Mouse (Mus musculus) MEL (cell line): ENCODE measurements around the gene Ranbp10. TPM values are rescaled to one million over a fixed set of nuclear protein-coding genes. Genes with fewer than 3 reads are reported as not detected.

Experiments
- DNase-seq: peaks from one replicate; pipeline ENCODE4 v3.0.0; 2011; ENCODE audit warnings: low read depth, low spot score
- H3K27ac ChIP-seq: 2 replicates; pipeline ENCODE4 v1.5.1; 2012; ENCODE audit warnings: low read depth, mild to moderate bottlenecking, control low read depth, low read length, moderate library complexity; ENCODE audit not compliant: control insufficient read depth
- H3K27me3 ChIP-seq, 2 experiments: fragments of 150-350 bp in 1 of 2; sonication (generic) in 1 of 2; 2 replicates each; pipeline ENCODE4 v1.6.1; 2012; ENCODE audit warnings: low read length in 2 of 2, mild to moderate bottlenecking in 2 of 2, improper control_type of control experiment in 1 of 2, moderate library complexity in 1 of 2; ENCODE audit not compliant: insufficient read depth in 2 of 2, control insufficient read depth in 1 of 2
- H3K36me3 ChIP-seq, 2 experiments: 2 replicates each; pipeline ENCODE4 v1.6.1; 2012 to 2014; ENCODE audit warnings: low read length in 2 of 2, improper control_type of control experiment in 1 of 2, inconsistent platforms in 1 of 2, mild to moderate bottlenecking in 1 of 2; ENCODE audit not compliant: insufficient read depth in 2 of 2, control insufficient read depth in 1 of 2
- H3K4me1 ChIP-seq, 2 experiments: fragments of 150-350 bp in 1 of 2; sonication (generic) in 1 of 2; 2 replicates each; pipeline ENCODE4 v1.6.1; 2012; ENCODE audit warnings: low read length in 2 of 2, improper control_type of control experiment in 1 of 2, mild to moderate bottlenecking in 1 of 2; ENCODE audit not compliant: insufficient read depth in 2 of 2, control insufficient read depth in 1 of 2
- H3K4me3 ChIP-seq, 2 experiments: fragments of 150-350 bp in 1 of 2; sonication (generic) in 1 of 2; 2 replicates each; pipeline ENCODE4 v1.5.1; 2012; ENCODE audit warnings: low read depth in 2 of 2, low read length in 2 of 2, mild to moderate bottlenecking in 2 of 2, moderate library complexity in 2 of 2, control low read depth in 1 of 2, improper control_type of control experiment in 1 of 2; ENCODE audit not compliant: control insufficient read depth in 1 of 2, insufficient read depth in 1 of 2
- H3K79me2 ChIP-seq: 2 replicates; pipeline ENCODE4 v1.6.1; 2012; ENCODE audit warnings: mild to moderate bottlenecking, low read length, moderate library complexity; ENCODE audit not compliant: control insufficient read depth, poor library complexity, insufficient read depth
- H3K9ac ChIP-seq: 2 replicates; pipeline ENCODE4 v1.6.1; 2012; ENCODE audit warnings: low read depth, mild to moderate bottlenecking, control low read depth, low read length, moderate library complexity; ENCODE audit not compliant: control insufficient read depth, poor library complexity, severe bottlenecking
- H3K9me3 ChIP-seq: fragments of 150-350 bp; sonication (generic); replicated peaks from 2 replicates; pipeline ENCODE4 v1.6.1; 2012; ENCODE audit warnings: mild to moderate bottlenecking, low read length, improper control_type of control experiment, moderate library complexity; ENCODE audit not compliant: insufficient read depth
- CTCF ChIP-seq, 3 experiments: IDR thresholded peaks in 2 of 3; conservative IDR thresholded peaks in 1 of 3; 2 replicates each; pipeline ENCODE4 v1.5.1; 2011 to 2012; ENCODE audit warnings: low read length in 3 of 3, low read depth in 2 of 3, mild to moderate bottlenecking in 2 of 3, improper control_type of control experiment in 1 of 3, inconsistent platforms in 1 of 3, mixed read lengths in 1 of 3, moderate library complexity in 1 of 3; ENCODE audit not compliant: control insufficient read depth in 1 of 3, insufficient read depth in 1 of 3, poor library complexity in 1 of 3, severe bottlenecking in 1 of 3
- E2F4 ChIP-seq: IDR thresholded peaks from 2 replicates; pipeline ENCODE4 v1.6.1; 2011; ENCODE audit warnings: low read depth, low read length, improper control_type of control experiment, borderline replicate concordance
- ELF1 ChIP-seq: IDR thresholded peaks from 2 replicates; pipeline ENCODE4 v1.6.1; 2014; ENCODE audit warnings: low read depth, mild to moderate bottlenecking, inconsistent platforms, low read length, improper control_type of control experiment, moderate library complexity
- EP300 ChIP-seq, 2 experiments: IDR thresholded peaks; 2 replicates each; pipeline ENCODE4 v1.6.1; 2011; ENCODE audit warnings: improper control_type of control experiment in 2 of 2, low read length in 2 of 2, low read depth in 1 of 2, mild to moderate bottlenecking in 1 of 2
- ETS1 ChIP-seq: IDR thresholded peaks from 2 replicates; pipeline ENCODE4 v1.6.1; 2012; ENCODE audit warnings: low read depth, mild to moderate bottlenecking, inconsistent platforms, low read length, improper control_type of control experiment, moderate library complexity
- HCFC1 ChIP-seq: IDR thresholded peaks from 2 replicates; pipeline ENCODE4 v1.6.1; 2012; ENCODE audit warnings: low read depth, mild to moderate bottlenecking, inconsistent platforms, low read length, improper control_type of control experiment, moderate library complexity
- JUND ChIP-seq: IDR thresholded peaks from 2 replicates; pipeline ENCODE4 v1.6.1; 2011; ENCODE audit warnings: low read depth, mild to moderate bottlenecking, improper control_type of control experiment, low read length
- KAT2A ChIP-seq: conservative IDR thresholded peaks from 2 replicates; pipeline ENCODE4 v1.6.1; 2012; ENCODE audit warnings: low read depth, low read length, improper control_type of control experiment, inconsistent platforms
- MAFK ChIP-seq: IDR thresholded peaks from 2 replicates; pipeline ENCODE4 v1.6.1; 2011; ENCODE audit warnings: low read depth, mild to moderate bottlenecking, low read length, improper control_type of control experiment, borderline replicate concordance
- MXI1 ChIP-seq: IDR thresholded peaks from 2 replicates; pipeline ENCODE4 v1.6.1; 2011; ENCODE audit warnings: mild to moderate bottlenecking, low read depth, low read length, improper control_type of control experiment
- MYB ChIP-seq: IDR thresholded peaks from 2 replicates; pipeline ENCODE4 v1.6.1; 2011; ENCODE audit warnings: mild to moderate bottlenecking, low read depth, low read length, improper control_type of control experiment
- NELFE ChIP-seq: IDR thresholded peaks from 2 replicates; pipeline ENCODE4 v1.6.1; 2011; ENCODE audit warnings: low read depth, low read length, improper control_type of control experiment
- NRF1 ChIP-seq: IDR thresholded peaks from 2 replicates; pipeline ENCODE4 v1.6.1; 2014; ENCODE audit warnings: low read depth, mild to moderate bottlenecking, inconsistent platforms, low read length, improper control_type of control experiment, moderate library complexity; ENCODE audit not compliant: poor library complexity, insufficient read depth, severe bottlenecking
- POLR2AphosphoS2 ChIP-seq: IDR thresholded peaks from 2 replicates; pipeline ENCODE4 v1.6.1; 2011; ENCODE audit warnings: low read length, improper control_type of control experiment
- SIN3A ChIP-seq: IDR thresholded peaks from 2 replicates; pipeline ENCODE4 v1.6.1; 2012; ENCODE audit warnings: low read length, improper control_type of control experiment, inconsistent platforms
- TBP ChIP-seq: IDR thresholded peaks from 2 replicates; pipeline ENCODE4 v1.8.0; 2011; ENCODE audit warnings: low read depth, low read length, improper control_type of control experiment
- TCF12 ChIP-seq: IDR thresholded peaks from 2 replicates; pipeline ENCODE4 v1.6.1; 2014; ENCODE audit warnings: low read depth, mild to moderate bottlenecking, inconsistent platforms, low read length, improper control_type of control experiment, moderate library complexity
- USF1 ChIP-seq: IDR thresholded peaks from 2 replicates; pipeline ENCODE4 v1.6.1; 2014; ENCODE audit warnings: low read depth, mild to moderate bottlenecking, inconsistent platforms, low read length, improper control_type of control experiment, moderate library complexity
- USF2 ChIP-seq, 2 experiments: IDR thresholded peaks; 2 replicates each; pipeline ENCODE4 v1.6.1; 2011 to 2012; ENCODE audit warnings: improper control_type of control experiment in 2 of 2, low read length in 2 of 2, borderline replicate concordance in 1 of 2, inconsistent platforms in 1 of 2, low read depth in 1 of 2, mild to moderate bottlenecking in 1 of 2; ENCODE audit not compliant: insufficient read depth in 1 of 2
- ZC3H11A ChIP-seq: IDR thresholded peaks from 2 replicates; pipeline ENCODE4 v1.6.1; 2012; ENCODE audit warnings: low read depth, mild to moderate bottlenecking, inconsistent platforms, low read length, improper control_type of control experiment
- ZMIZ1 ChIP-seq: IDR thresholded peaks from 2 replicates; pipeline ENCODE4 v1.6.1; 2012; ENCODE audit warnings: low read depth, mild to moderate bottlenecking, inconsistent platforms, low read length, improper control_type of control experiment, moderate library complexity
- ZNF384 ChIP-seq: IDR thresholded peaks from 2 replicates; pipeline ENCODE4 v1.6.1; 2012; ENCODE audit warnings: low read depth, mild to moderate bottlenecking, inconsistent platforms, low read length, improper control_type of control experiment
- polyA plus RNA-seq, 2 experiments: library from polyadenylated mRNA; stranded (reverse) in 1 of 2; unstranded in 1 of 2; fragments of >175 nt in 1 of 2; fragments of >200 nt in 1 of 2; gene quantifications; 2 replicates each; pipeline versions ENCODE4 v1.2.1 to v1.2.4; 2012; ENCODE audit warnings: low replicate concordance in 2 of 2, low read depth in 1 of 2; ENCODE audit not compliant: insufficient read length in 2 of 2, insufficient read depth in 1 of 2, missing spikeins in 1 of 2
- total RNA-seq: library from RNA; depleted of rRNA; stranded (reverse); fragments of 300-350 nt; gene quantifications from 2 replicates; pipeline ENCODE4 v1.2.3, GENCODE M21; 2012

Gene Ranbp10
- total and polyA plus RNA-seq, 3 experiments = 7.4 to 22.1 TPM; not detected in 1

DNA sequence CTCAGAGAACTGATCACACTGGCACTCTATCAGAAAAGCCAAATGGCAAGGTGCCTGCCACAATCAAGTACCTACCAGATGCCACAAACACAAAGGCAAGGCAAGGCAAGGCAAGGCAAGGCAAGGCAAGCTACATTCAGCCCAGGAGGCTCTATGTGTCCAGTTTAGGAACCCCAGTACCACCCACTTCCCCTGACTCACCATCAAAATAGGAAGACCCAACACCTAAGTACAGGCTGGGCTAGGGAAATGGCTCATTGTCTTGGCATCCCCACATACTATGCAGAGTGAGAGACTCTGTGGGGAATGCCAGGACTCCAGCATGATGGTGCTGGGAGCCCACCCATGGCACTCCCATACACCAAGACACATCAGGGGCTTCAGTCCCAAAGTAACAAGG is 37.5 kb downstream of the Ranbp10 start:
- DNase-seq = no peak
- Histone ChIP-seq H3K27me3 (no peaks in the 10 kb centered on the region), H3K9ac (no peak overlapping the region), H3K27ac (no peak overlapping the region), H3K4me1 (peaks cover 0 to 4% of the 10 kb centered on the region in 2 experiments; a peak in 1 of 4 replicates), H3K36me3 (peaks cover 0 to 2% of the 10 kb centered on the region in 2 experiments; a peak in 1 of 4 replicates), H3K9me3 (no peaks in the 10 kb centered on the region), H3K4me3 (no peak overlapping the region), H3K79me2 (no peaks in the 10 kb centered on the region)
- TF ChIP-seq TCF12 = no peak
- no peak for TF ChIP-seq MXI1
- TF ChIP-seq EP300 (IDR thresholded peaks at IDR 0.05; ENCODE audit: low read depth in 1 of 2, low read length in 2 of 2) = no peak
- no peak for TF ChIP-seq NRF1
- TF ChIP-seq NELFE = no peak
- no peak for TF ChIP-seq ZMIZ1
- TF ChIP-seq JUND = no peak
- TF ChIP-seq ETS1 = no peak
- no peak for TF ChIP-seq TBP
- TF ChIP-seq USF1 = no peak
- no peak for TF ChIP-seq KAT2A
- TF ChIP-seq CTCF (IDR thresholded peaks at IDR 0.05 in 2 of 3, conservative IDR thresholded peaks at IDR 0.05 in 1 of 3; ENCODE audit: control insufficient read depth in 1 of 3, insufficient read depth in 1 of 3, low read depth in 2 of 3, low read length in 3 of 3, poor library complexity in 1 of 3, severe bottlenecking in 1 of 3) = no peak
- no peak for TF ChIP-seq ZC3H11A
- TF ChIP-seq ELF1 = no peak
- no peak for TF ChIP-seq SIN3A
- TF ChIP-seq USF2 (IDR thresholded peaks at IDR 0.05; ENCODE audit: borderline replicate concordance in 1 of 2, insufficient read depth in 1 of 2, low read depth in 1 of 2, low read length in 2 of 2) = no peak
- TF ChIP-seq MAFK = no peak
- no peak for TF ChIP-seq MYB

DNA sequence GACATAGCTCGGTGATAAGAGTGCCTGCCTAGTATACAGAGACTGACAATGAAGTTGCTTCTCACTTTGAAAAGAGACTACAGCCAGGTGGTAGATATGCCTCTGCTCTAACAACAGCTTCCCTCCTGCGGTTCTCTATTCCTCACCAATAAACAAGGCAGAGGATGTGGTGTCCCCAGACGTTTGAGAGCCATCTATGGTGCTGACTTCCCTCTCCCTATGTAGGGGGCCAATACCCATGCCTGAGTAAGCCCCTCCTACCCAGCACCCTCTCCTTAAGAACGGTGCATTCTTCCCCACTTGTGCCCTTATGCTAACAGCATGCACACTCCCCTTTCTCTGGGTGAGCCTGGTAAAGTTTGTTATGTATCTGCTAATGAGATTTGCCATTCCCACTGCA is 38.2 kb downstream of the Ranbp10 start:
- no peak overlapping the region for H3K9ac ChIP-seq
- H3K4me1 ChIP-seq = no peaks in the 10 kb centered on the region
- H3K27me3 ChIP-seq = no peaks in the 10 kb centered on the region
- DNase-seq = no peak
- TF ChIP-seq NRF1 (no peak), POLR2AphosphoS2 (no peak), E2F4 (no peak), USF2 (IDR thresholded peaks at IDR 0.05; ENCODE audit: borderline replicate concordance in 1 of 2, insufficient read depth in 1 of 2, low read depth in 1 of 2, low read length in 2 of 2) (no peak), HCFC1 (no peak), ZNF384 (no peak), ELF1 (no peak), MAFK (no peak), MYB (no peak)
- TF ChIP-seq, all 39 proteins: peak for 0
- H3K79me2 ChIP-seq = no peaks in the 10 kb centered on the region
- no peak overlapping the region for H3K27ac ChIP-seq
- H3K36me3 ChIP-seq = no peaks in the 10 kb centered on the region; a peak in 1 of 4 replicates
- H3K4me3 ChIP-seq = no peak overlapping the region
- no peaks in the 10 kb centered on the region for H3K9me3 ChIP-seq
